Mouse (Mus musculus) neural tube, embryonic 12.5 days (tissue): ENCODE data around the gene Map7d1. TPM values are rescaled to one million over a fixed set of nuclear protein-coding genes. Genes with fewer than 3 reads are reported as not detected.
"Not testable (repeated sequence)": the region's sequence is repeated elsewhere in the genome, so short reads cannot be mapped to it uniquely, and the experiment has no call there.

Experiments used
- ATAC-seq: fragments of 200-750 bp; cut with Nextera tagmentation; 2 replicates; pipeline ENCODE4 v1.8.0; 2017; ENCODE audit warnings: low read depth, mild to moderate bottlenecking, moderate TSS enrichment, moderate library complexity; ENCODE audit not compliant: low FRiP score
- H3K27ac ChIP-seq: fragments of 300-500 bp; sonication (generic); 2 replicates; pipeline ENCODE4 v1.5.1; 2016
- H3K27me3 ChIP-seq: fragments of 300-500 bp; sonication (generic); replicated peaks from 2 replicates; pipeline ENCODE4 v1.6.1; 2016; ENCODE audit warnings: mild to moderate bottlenecking
- H3K36me3 ChIP-seq: fragments of 300-500 bp; sonication (generic); 2 replicates; pipeline ENCODE4 v1.6.1; 2016; ENCODE audit warnings: mild to moderate bottlenecking
- H3K4me1 ChIP-seq: fragments of 300-500 bp; sonication (generic); 2 replicates; pipeline ENCODE4 v1.6.1; 2016
- H3K4me2 ChIP-seq: fragments of 300-500 bp; sonication (generic); replicated peaks from 2 replicates; pipeline ENCODE4 v1.6.1; 2016; ENCODE audit warnings: mild to moderate bottlenecking
- H3K4me3 ChIP-seq: fragments of 300-500 bp; sonication (generic); 2 replicates; pipeline ENCODE4 v1.5.1; 2016
- H3K9ac ChIP-seq: fragments of 300-500 bp; sonication (generic); 2 replicates; pipeline ENCODE4 v1.6.1; 2016; ENCODE audit warnings: mild to moderate bottlenecking
- H3K9me3 ChIP-seq: fragments of 300-500 bp; sonication (generic); 2 replicates; pipeline ENCODE4 v1.6.1; 2016; ENCODE audit warnings: mild to moderate bottlenecking
- WGBS: fragments of 180-500 bp; shearing (Covaris S2); methylation state at CpG from one replicate; pipeline ENCODE4 v1.1.7; 2016; 5-methylcytosine and 5-hydroxymethylcytosine counted together
- polyA plus RNA-seq: library from polyadenylated mRNA; unstranded; fragments of >200 nt; fragmentation: Nextera tagmentation; extraction: Ambion mirVana; gene quantifications from 2 replicates; pipeline ENCODE4 v1.2.1, GENCODE M21; 2016

The Map7d1 gene
- polyA plus RNA-seq, 1 experiment from 2014 or later, result 149 TPM

DNA sequence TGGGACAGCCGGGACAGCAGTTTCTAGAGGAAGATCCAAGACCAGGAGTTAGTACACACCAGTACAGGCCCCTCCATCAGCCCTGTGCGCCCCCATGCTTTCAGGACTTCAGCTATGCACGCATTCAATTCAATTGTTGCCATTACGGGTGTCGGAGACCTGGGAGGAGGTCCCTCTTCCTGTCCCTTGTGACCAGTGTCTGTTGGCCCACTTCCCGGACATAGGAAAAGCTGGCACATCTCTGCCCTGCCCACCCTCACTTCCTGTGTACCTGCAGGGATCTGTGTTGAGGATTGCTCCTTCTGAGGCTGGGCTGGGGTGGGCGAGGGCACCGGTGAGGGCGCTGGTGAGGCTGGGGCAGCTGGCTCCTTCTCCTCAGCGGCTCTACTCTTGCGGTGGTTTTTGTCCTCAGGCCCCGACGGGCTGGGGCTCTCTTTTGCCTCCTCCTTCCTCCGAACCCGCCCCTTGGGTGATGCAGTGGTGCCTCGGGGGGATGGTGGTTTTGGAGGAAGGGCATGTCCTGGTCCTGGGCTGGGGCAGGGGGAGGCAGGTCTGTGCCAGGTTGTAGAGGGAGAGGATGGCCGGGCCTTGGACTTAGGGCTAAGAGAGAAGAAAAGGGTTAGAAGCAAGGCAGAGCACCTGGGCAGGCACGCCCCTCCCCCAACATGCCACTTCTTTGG is 21.5 kb downstream of the Map7d1 start:
- 84% methylated on average over 18 of the region's 18 CpGs for WGBS
- Histone ChIP-seq H3K27me3 (no peaks in the 10 kb centered on the region), H3K9me3 (no peaks in the 10 kb centered on the region), H3K36me3 (peaks cover 100% of the 10 kb centered on the region), H3K27ac (no peak overlapping the region), H3K4me3 (no peak overlapping the region), H3K4me1 (peaks cover 9% of the 10 kb centered on the region), H3K4me2 (no peak overlapping the region), H3K9ac (no peak overlapping the region)
- no peak for ATAC-seq

DNA sequence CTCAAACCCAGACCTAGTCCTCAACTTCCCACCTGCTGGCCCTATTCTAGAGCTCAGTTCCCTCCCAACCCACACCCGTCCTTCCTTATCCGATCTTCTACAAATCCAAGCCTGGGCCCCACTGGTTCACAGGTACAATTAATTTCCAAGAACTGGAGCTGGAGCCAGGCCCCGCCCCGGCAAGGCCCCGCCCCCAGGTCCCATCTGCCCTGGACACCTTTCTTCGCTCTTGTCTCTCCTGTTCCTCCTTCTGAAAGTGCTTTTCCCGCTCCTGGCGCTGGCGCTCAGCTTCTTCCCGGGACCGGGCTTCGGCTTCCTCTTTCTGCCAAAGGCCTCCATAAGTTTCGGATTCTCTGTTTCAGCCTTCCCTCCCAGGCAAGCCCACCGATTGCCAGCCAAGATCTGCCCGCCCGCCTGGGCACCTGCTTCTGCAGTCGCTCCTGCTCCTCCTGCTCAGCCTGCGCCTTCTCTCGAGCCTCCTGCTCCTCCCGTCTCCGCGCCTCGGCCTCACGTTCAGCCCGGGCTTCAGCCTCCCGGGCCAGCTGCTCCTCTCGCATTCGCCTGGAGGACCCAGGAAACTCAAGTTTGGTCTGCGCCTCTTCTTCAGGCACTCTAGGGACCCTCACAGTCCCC is 22.4 kb downstream of the Map7d1 start:
- H3K4me2 ChIP-seq, result no peak overlapping the region
- no peak for ATAC-seq

DNA sequence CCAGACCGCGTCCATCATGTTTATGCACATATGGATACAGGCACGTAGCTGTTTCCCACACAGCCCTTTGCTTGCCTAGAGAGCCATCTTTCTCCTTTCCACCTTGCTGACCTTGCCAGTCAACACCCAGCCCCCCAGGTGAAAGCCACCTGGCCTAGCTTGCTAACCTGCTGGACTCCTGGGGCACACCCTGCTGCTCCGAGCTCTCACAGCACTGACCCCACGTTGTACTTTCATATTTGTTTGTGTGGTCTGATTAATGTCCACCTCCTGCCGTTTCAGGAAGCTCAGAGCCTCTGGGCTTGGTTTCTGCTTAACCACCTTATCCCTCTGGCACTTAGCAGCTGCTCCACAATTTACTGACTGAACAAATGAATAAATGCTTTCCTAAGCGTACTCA is 26.2 kb downstream of the Map7d1 start:
- WGBS, result 62% methylated on average over 7 of the region's 7 CpGs
- H3K4me3 ChIP-seq, result no peak overlapping the region
- H3K36me3 ChIP-seq, result peaks cover 52% of the 10 kb centered on the region

More for the DNA sequence above, 22.4 kb downstream of the Map7d1 start:
- Histone ChIP-seq H3K4me3 (no peak overlapping the region), H3K4me1 (peaks cover 9% of the 10 kb centered on the region), H3K36me3 (peaks cover 91% of the 10 kb centered on the region), H3K27ac (no peak overlapping the region), H3K9ac (no peak overlapping the region), H3K27me3 (no peaks in the 10 kb centered on the region), H3K9me3 (no peaks in the 10 kb centered on the region)
- WGBS, result 92% methylated on average over 29 of the region's 29 CpGs

DNA sequence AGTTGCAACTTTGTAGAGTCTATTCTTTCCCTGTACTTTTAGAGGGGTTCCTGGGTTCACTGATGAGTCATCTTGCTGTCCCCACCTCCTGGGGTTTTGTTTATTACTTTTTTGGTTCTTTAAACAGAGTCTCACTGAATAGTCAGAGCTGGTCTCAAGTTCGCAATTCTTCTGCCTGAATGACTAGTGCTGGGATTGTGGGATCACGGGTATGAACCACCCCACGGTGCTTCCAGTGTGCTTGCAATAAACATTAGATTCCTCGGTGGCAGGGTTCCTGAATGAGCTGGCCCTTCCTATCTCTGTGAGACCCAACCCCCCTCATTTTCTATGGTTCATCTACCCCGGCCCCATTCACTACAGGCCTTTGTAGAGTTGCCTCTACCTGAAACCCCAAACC is 28.0 kb downstream of the Map7d1 start:
- no peak overlapping the region for H3K4me3 ChIP-seq
- no peaks in the 10 kb centered on the region for H3K9me3 ChIP-seq
- H3K9ac ChIP-seq, result no peak overlapping the region
- H3K27ac ChIP-seq, result no peak overlapping the region
- H3K36me3 ChIP-seq, result peaks cover 35% of the 10 kb centered on the region
- peaks cover 6% of the 10 kb centered on the region; the same call in 1 of the 2 replicates for H3K4me1 ChIP-seq
- 14% methylated on average over 5 of the region's 5 CpGs for whole genome bisulfite sequencing
- no peaks in the 10 kb centered on the region for H3K27me3 ChIP-seq
- ATAC-seq, result no peak
- H3K4me2 ChIP-seq, result no peak overlapping the region

More for the DNA sequence above, 26.2 kb downstream of the Map7d1 start:
- no peak overlapping the region for H3K4me2 ChIP-seq
- H3K27me3 ChIP-seq, result no peaks in the 10 kb centered on the region
- H3K9me3 ChIP-seq, result no peaks in the 10 kb centered on the region
- H3K9ac ChIP-seq, result no peak overlapping the region
- H3K4me1 ChIP-seq, result peaks cover 6% of the 10 kb centered on the region; the same call in 1 of the 2 replicates
- no peak overlapping the region for H3K27ac ChIP-seq
- ATAC-seq, result no peak

DNA sequence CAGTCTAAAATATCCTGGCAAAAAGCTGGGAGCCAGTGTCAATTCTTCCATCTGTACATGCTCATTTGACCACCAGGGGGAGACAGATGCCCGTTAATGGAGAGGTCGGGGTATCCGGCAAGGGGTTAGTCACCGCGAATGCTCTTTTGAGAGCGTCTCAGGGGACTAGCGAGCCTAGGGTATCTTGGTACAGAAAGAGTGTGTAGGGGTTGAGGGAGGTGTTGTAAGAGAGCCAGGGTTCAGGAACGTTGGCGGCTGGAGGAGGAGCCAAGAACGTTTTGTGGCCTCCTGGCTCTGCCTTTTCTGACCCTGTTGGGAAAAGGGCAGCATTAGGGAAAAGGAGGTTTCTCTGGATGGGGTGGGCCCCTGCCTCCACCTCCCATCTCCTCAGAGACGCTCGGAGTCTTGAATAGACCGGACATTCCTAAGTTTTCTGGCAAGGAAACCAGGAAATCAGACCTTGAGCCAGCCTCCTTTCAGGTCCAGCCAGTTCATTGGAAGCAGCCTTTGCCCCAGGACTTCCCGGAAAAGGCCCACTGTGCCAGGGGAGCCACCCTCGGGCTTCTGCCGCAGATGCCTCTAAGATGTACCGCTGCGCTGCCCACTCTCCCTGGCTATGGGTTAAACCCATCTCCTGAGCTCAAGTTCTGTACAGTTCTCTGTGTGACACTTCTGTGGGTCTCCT is 28.9 kb downstream of the Map7d1 start:
- WGBS, result 10% methylated on average over 18 of the region's 18 CpGs
- peaks cover 6% of the 10 kb centered on the region; the same call in 1 of the 2 replicates for H3K4me1 ChIP-seq
- peak overlapping the region; percentile 14; the same call in 1 of the 2 replicates for H3K9ac ChIP-seq
- peaks cover 25% of the 10 kb centered on the region for H3K36me3 ChIP-seq
- ATAC-seq, result peak; percentile 81
- 0 out of 2 replicates have a peak overlapping the region, but pooled peaks have one; percentile 2 for H3K4me3 ChIP-seq
- H3K27ac ChIP-seq, result no peak overlapping the region
- no peaks in the 10 kb centered on the region for H3K27me3 ChIP-seq
- H3K9me3 ChIP-seq, result no peaks in the 10 kb centered on the region
- peak overlapping the region; percentile 50 for H3K4me2 ChIP-seq

GRCm38 (mm10) chr4:126226640-126227039 is 29.5 kb downstream of the Map7d1 start:
- no peaks in the 10 kb centered on the region for H3K27me3 ChIP-seq
- no peak overlapping the region for H3K9ac ChIP-seq
- H3K27ac ChIP-seq, result no peak overlapping the region
- no peak overlapping the region for H3K4me3 ChIP-seq
- ATAC-seq, result no peak
- no peaks in the 10 kb centered on the region for H3K9me3 ChIP-seq
- peaks cover 20% of the 10 kb centered on the region for H3K36me3 ChIP-seq
- peaks cover 6% of the 10 kb centered on the region; the same call in 1 of the 2 replicates for H3K4me1 ChIP-seq
- H3K4me2 ChIP-seq, result no peak overlapping the region
- WGBS, result 57% methylated on average over 12 of the region's 12 CpGs

GRCm38 (mm10) chr4:126222631-126223030 is 33.5 kb downstream of the Map7d1 start:
- Histone ChIP-seq H3K27me3 (no peaks in the 10 kb centered on the region), H3K36me3 (no peaks in the 10 kb centered on the region), H3K27ac (no peak overlapping the region), H3K9ac (no peak overlapping the region), H3K9me3 (no peaks in the 10 kb centered on the region), H3K4me2 (no peak overlapping the region), H3K4me3 (no peak overlapping the region), H3K4me1 (peaks cover 6% of the 10 kb centered on the region; the same call in 1 of the 2 replicates)
- no peak for ATAC-seq
- 85% methylated on average over 11 of the region's 11 CpGs for WGBS

DNA sequence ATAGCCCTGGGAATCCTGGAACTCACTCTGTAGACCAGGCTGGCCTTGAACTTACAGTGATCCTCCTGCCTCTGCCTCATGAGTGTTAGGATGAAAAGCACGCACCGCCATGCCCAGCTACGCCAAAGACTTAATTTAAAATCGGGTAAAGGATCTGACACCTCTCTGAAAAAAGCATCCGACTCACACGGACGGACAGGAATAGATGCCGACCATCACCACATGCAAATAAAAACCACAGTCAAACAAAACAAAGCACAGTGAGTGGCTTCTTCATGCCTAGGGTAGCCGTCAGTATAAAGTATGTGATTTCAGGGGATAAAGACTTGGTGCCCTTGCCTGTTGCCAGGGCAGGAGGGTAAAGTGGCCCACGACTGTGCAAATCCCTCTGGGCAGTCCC is 36.1 kb downstream of the Map7d1 start:
- ATAC-seq, result no peak
- no peak overlapping the region for H3K4me3 ChIP-seq
- no peaks in the 10 kb centered on the region for H3K27me3 ChIP-seq
- H3K9ac ChIP-seq, result no peak overlapping the region
- 92% methylated on average over 10 of the region's 10 CpGs for WGBS
- no peak overlapping the region for H3K4me2 ChIP-seq
- H3K36me3 ChIP-seq, result no peaks in the 10 kb centered on the region
- H3K4me1 ChIP-seq, result no peaks in the 10 kb centered on the region
- H3K9me3 ChIP-seq, result no peaks in the 10 kb centered on the region
- H3K27ac ChIP-seq, result no peak overlapping the region

- H3K4me2 ChIP-seq, H3K9me3 ChIP-seq, ATAC-seq, H3K27me3 ChIP-seq, H3K9ac ChIP-seq, H3K4me3 ChIP-seq, H3K36me3 ChIP-seq, H3K27ac ChIP-seq, H3K4me1 ChIP-seq: not testable (repeated sequence)
- 66% methylated on average over 3 of the region's 3 CpGs for WGBS
These were observed 36.6 kb downstream of the Map7d1 start for GRCm38 (mm10) chr4:126219540-126219939.

DNA sequence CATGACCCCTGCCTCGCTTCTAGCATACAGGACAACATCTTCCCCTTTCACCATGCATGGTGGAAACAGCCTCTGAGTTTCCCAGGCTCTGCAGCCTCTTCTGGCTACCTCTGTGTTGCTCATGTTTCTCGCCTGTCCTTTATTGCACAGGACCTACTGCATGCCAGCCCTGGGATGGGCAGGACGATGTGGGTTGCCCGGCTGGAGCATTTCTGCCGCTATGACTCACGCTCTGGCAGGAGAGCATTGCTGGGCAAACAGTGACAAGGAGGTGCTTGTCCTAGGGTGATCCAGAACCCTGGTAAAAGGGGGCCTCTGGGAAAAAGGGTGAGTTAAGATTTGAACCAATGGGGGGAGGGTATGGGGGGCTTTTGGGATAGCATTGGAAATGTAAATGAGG is 38.4 kb downstream of the Map7d1 start:
- no peak for ATAC-seq
- 90% methylated on average over 6 of the region's 6 CpGs for WGBS
- Histone ChIP-seq H3K4me2 (no peak overlapping the region), H3K27ac (no peak overlapping the region), H3K4me1 (no peaks in the 10 kb centered on the region), H3K36me3 (no peaks in the 10 kb centered on the region), H3K9me3 (no peaks in the 10 kb centered on the region), H3K27me3 (no peaks in the 10 kb centered on the region), H3K9ac (no peak overlapping the region), H3K4me3 (no peak overlapping the region)

DNA sequence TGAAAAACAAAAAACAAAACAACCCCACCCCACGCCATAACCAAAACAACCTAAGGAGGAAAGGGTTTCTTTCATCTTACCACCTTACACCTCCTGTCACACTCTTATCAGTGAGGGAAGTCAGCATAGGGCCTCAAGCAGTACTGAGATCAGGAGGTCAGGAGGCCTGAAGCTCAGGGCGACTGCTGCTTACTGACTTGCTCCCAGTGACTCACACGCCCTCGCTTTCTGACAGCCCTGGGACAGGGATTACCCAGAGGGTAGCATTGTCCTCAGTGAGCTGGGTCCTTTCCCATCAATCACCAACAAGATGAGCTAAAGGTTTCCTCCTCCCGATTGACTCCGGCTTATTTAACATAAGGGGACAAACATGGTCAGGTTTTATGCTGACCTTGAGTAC is 49.1 kb downstream of the Map7d1 start:
- H3K4me1 ChIP-seq, result no peaks in the 10 kb centered on the region
- H3K9ac ChIP-seq, result no peak overlapping the region
- no peaks in the 10 kb centered on the region for H3K36me3 ChIP-seq
- ATAC-seq, result no peak
- no peaks in the 10 kb centered on the region for H3K9me3 ChIP-seq
- no peak overlapping the region for H3K27ac ChIP-seq
- H3K27me3 ChIP-seq, result no peaks in the 10 kb centered on the region
- 63% methylated on average over 6 of the region's 6 CpGs for WGBS
- H3K4me2 ChIP-seq, result no peak overlapping the region
- no peak overlapping the region for H3K4me3 ChIP-seq

- WGBS, result 79% methylated on average over 1 of the region's 1 CpGs
- H3K27me3 ChIP-seq, result no peaks in the 10 kb centered on the region
These were observed 50.8 kb downstream of the Map7d1 start for GRCm38 (mm10) chr4:126205386-126205785.

More at GRCm38 (mm10) chr4:126205386-126205785, 50.8 kb downstream of the Map7d1 start:
- Histone ChIP-seq H3K36me3 (no peaks in the 10 kb centered on the region), H3K4me2 (no peak overlapping the region), H3K9me3 (no peaks in the 10 kb centered on the region), H3K9ac (no peak overlapping the region), H3K4me1 (peaks cover 10% of the 10 kb centered on the region), H3K27ac (no peak overlapping the region), H3K4me3 (no peak overlapping the region)
- ATAC-seq, result no peak
